Mouse (Mus musculus) heart, embryonic 14.5 days (tissue): ENCODE data around the gene Ino80. TPM values are rescaled to one million over a fixed set of nuclear protein-coding genes. Genes with fewer than 3 reads are reported as not detected.

ENCODE experiments used
- ATAC-seq: fragments of 200-750 bp; cut with Nextera tagmentation; 2 replicates; pipeline ENCODE4 v1.8.0; 2017; ENCODE audit warnings: low read depth, moderate TSS enrichment; ENCODE audit not compliant: insufficient number of reproducible peaks, insufficient read depth, low FRiP score
- H3K27ac ChIP-seq, 2 experiments: fragments of 200-500 bp in 1 of 2; fragments of 300-500 bp in 1 of 2; sonication (generic) in 1 of 2; replicated peaks in 1 of 2; 2 replicates each; pipeline ENCODE4 v1.5.1; 2012 to 2014; ENCODE audit warnings: low read depth in 2 of 2, low read length in 2 of 2, control low read depth in 1 of 2, mild to moderate bottlenecking in 1 of 2, mixed read lengths in 1 of 2; ENCODE audit not compliant: control insufficient read depth in 1 of 2, insufficient read depth in 1 of 2
- H3K27me3 ChIP-seq: fragments of 300-500 bp; sonication (generic); 2 replicates; pipeline ENCODE4 v1.6.1; 2014; ENCODE audit warnings: mild to moderate bottlenecking, low read length, control low read depth; ENCODE audit not compliant: control insufficient read depth, insufficient read depth
- H3K36me3 ChIP-seq: fragments of 300-500 bp; sonication (generic); 2 replicates; pipeline ENCODE4 v1.6.1; 2014; ENCODE audit warnings: mild to moderate bottlenecking, control low read depth, low read length, mixed read lengths; ENCODE audit not compliant: control insufficient read depth, insufficient read depth
- H3K4me1 ChIP-seq, 2 experiments: fragments of 200-500 bp in 1 of 2; fragments of 300-500 bp in 1 of 2; sonication (generic) in 1 of 2; 2 replicates each; pipeline ENCODE4 v1.6.1; 2012 to 2014; ENCODE audit warnings: low read length in 2 of 2, control low read depth in 1 of 2, mixed read lengths in 1 of 2; ENCODE audit not compliant: control insufficient read depth in 2 of 2, insufficient read depth in 2 of 2
- H3K4me2 ChIP-seq: fragments of 300-500 bp; sonication (generic); 2 replicates; pipeline ENCODE4 v1.6.1; 2014; ENCODE audit warnings: mild to moderate bottlenecking, low read length
- H3K4me3 ChIP-seq, 2 experiments: fragments of 200-500 bp in 1 of 2; fragments of 300-500 bp in 1 of 2; sonication (generic) in 1 of 2; 2 replicates each; pipeline ENCODE4 v1.5.1; 2012 to 2014; ENCODE audit warnings: low read length in 2 of 2, mild to moderate bottlenecking in 2 of 2, control low read depth in 1 of 2, low read depth in 1 of 2, moderate library complexity in 1 of 2; ENCODE audit not compliant: control insufficient read depth in 1 of 2, insufficient read depth in 1 of 2
- H3K9ac ChIP-seq: fragments of 300-500 bp; sonication (generic); 2 replicates; pipeline ENCODE4 v1.6.1; 2014; ENCODE audit warnings: mild to moderate bottlenecking, low read length
- H3K9me3 ChIP-seq: fragments of 300-500 bp; sonication (generic); 2 replicates; pipeline ENCODE4 v1.6.1; 2016; ENCODE audit warnings: low read length, control low read depth; ENCODE audit not compliant: control insufficient read depth
- WGBS: fragments of 180-500 bp; shearing (Covaris S2); extraction: QIAGEN DNeasy Blood & Tissue Kit; methylation state at CpG from one replicate; pipeline ENCODE4 v1.1.7; 2014; 5-methylcytosine and 5-hydroxymethylcytosine counted together
- polyA plus RNA-seq: library from polyadenylated mRNA; unstranded; fragments of >200 nt; fragmentation: Nextera tagmentation; extraction: Ambion mirVana; gene quantifications from 2 replicates; pipeline ENCODE4 v1.2.1, GENCODE M21; 2014

Gene Ino80
- polyA plus RNA-seq, 1 experiment from 2014 or later = 3.7 TPM

DNA sequence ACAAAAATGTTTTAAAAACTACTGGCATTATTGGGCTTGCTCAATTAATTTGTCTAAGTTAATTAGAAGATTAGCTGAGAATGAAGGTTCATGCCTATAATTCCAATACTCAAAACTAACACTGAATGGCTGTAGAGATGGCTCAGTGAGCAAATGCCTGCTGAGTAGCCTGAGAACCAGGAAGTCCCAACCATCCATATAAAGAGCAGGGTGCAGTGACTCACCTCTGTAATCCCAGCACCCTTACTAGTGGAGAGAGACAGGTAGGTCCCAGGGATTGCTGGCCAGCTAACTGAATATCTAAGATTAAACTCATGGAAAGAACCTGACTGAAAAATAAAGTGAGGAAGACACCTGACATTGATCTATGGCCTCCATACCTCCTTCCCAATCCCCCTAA, 78.2 kb downstream of the Ino80 start:
- Histone ChIP-seq H3K27me3 (no peaks in the 10 kb centered on the region), H3K36me3 (peaks cover 65% of the 10 kb centered on the region), H3K4me3 (no peak overlapping the region), H3K4me1 (no peaks in the 10 kb centered on the region), H3K27ac (no peak overlapping the region), H3K9me3 (no peaks in the 10 kb centered on the region), H3K4me2 (no peak overlapping the region), H3K9ac (no peak overlapping the region)
- ATAC-seq = no peak

DNA sequence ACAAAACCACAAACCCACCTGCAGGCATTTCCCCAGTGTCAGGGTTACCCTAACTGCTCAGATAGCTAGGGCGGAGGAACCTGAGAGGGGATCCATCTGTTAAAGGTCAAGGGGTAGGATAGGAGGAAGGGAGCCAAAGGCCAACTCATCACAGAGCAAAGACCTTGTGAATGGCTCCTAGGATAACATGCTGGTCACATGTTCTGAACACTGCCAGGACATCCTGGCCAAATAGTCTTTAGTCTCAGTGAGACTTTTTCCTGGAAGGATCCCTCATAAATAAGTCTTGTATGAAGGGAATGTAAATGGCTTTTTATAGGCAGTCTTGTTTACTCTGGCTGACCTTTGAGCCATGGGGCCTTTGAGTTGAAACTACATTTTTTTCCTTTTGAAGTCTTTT, 78.8 kb downstream of the Ino80 start:
- WGBS = 93% methylated on average over 1 of the region's 1 CpGs
- Histone ChIP-seq H3K9me3 (no peaks in the 10 kb centered on the region), H3K9ac (no peak overlapping the region), H3K27ac (no peak overlapping the region), H3K4me1 (no peaks in the 10 kb centered on the region), H3K4me2 (no peak overlapping the region), H3K27me3 (no peaks in the 10 kb centered on the region), H3K4me3 (no peak overlapping the region), H3K36me3 (peaks cover 65% of the 10 kb centered on the region)
- no peak for ATAC-seq

DNA sequence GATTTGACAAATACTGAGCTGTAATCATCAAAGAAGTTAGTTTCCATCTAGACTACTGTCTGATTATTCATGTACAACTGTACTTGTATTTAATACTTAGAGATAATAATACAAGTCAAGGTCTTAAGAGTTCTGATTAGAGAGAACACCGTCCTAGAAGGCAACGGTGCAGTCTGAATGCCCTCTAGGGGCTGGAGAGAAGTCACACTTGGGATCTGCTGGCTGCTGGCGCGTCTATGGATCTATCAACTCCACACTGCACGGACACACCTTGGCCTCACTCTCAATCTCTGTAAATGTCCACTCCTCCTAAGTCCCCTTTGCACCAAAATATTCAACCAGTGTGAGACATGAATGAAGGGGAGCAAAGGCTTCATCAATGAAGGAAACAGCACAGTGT, 79.2 kb downstream of the Ino80 start:
- Histone ChIP-seq H3K9ac (no peak overlapping the region), H3K4me3 (no peak overlapping the region), H3K4me2 (no peak overlapping the region), H3K27me3 (no peaks in the 10 kb centered on the region), H3K27ac (no peak overlapping the region), H3K36me3 (peaks cover 66% of the 10 kb centered on the region), H3K4me1 (no peaks in the 10 kb centered on the region), H3K9me3 (no peaks in the 10 kb centered on the region)
- ATAC-seq = no peak
- 83% methylated on average over 5 of the region's 5 CpGs for WGBS

DNA sequence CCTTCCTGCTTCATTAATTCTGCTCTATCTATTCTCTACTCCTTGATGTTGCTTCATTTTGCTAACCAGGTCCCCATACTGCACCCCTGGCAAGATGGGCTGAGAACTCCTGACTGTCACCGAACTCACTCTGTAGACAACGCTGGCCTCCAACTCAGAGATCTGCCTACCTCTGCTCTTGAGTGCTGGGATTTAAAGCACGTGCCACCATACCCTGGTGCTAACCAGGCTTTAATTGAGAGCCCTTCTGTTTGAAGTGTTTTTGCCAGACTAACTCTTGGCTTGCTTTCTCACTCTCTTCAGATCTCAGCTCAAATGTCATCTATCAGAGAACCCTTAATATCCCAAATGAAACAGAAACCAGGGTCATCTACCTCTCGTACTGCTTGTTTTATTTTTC, 87.5 kb downstream of the Ino80 start:
- no peaks in the 10 kb centered on the region for H3K9me3 ChIP-seq
- 91% methylated on average over 4 of the region's 4 CpGs for WGBS
- no peak overlapping the region for H3K27ac ChIP-seq
- no peaks in the 10 kb centered on the region for H3K27me3 ChIP-seq
- H3K9ac ChIP-seq = no peak overlapping the region
- H3K4me3 ChIP-seq = no peak overlapping the region
- no peak overlapping the region for H3K4me2 ChIP-seq
- ATAC-seq = no peak
- 0 out of 4 replicates have a peak, but pooled peaks cover 0 to 2% of the 10 kb centered on the region in 2 experiments for H3K4me1 ChIP-seq
- H3K36me3 ChIP-seq = peaks cover 67% of the 10 kb centered on the region

DNA sequence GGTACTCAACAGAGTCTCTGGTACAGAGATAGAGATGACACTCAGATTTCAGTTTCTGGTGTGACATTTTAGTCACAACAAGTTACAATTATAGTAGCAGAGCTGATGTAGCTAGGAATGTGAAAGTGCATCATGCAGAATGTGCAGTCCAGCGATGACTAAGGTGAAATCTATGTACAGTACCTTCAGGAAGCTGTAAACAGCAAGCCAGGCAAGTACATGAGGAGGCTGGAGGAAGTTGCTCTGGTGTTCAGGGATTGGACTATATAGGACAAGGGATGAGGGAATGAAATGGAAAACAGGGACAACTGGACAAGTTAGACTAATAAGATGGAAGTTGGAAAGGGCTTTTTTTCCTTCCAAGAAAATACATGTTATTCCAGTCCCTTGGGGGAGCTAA, 89.2 kb downstream of the Ino80 start:
- 60% methylated on average over 1 of the region's 1 CpGs for WGBS
- Histone ChIP-seq H3K27ac (no peak overlapping the region), H3K4me3 (no peak overlapping the region), H3K4me1 (0 out of 4 replicates have a peak, but pooled peaks cover 0 to 2% of the 10 kb centered on the region in 2 experiments), H3K9me3 (no peaks in the 10 kb centered on the region), H3K27me3 (no peaks in the 10 kb centered on the region), H3K4me2 (no peak overlapping the region), H3K9ac (no peak overlapping the region), H3K36me3 (peaks cover 64% of the 10 kb centered on the region)
- ATAC-seq = no peak

DNA sequence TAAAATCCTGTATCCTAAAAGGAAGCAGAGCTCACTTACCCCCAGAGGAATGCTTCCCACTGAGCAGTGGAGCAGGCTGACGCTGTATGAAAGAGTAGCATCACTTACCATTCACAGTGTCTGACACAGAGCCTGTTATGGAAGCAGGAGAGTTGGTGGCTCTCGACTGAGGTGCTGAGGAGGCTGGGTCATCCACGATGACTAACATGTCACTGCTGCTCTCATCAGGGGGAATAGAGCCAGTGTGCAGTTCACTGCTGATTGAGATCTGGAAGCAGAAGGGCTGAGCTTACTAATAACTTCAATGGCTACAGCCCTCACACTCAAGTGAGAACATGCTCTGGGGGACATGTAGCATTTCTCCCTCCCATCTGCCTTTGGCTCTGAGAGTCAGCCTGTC, 98.0 kb downstream of the Ino80 start:
- ATAC-seq = no peak
- no peak overlapping the region for H3K9ac ChIP-seq
- WGBS = 77% methylated on average over 3 of the region's 3 CpGs
- no peak overlapping the region for H3K4me2 ChIP-seq
- peaks cover 0 to 2% of the 10 kb centered on the region in 2 experiments; a peak in 1 of 4 replicates for H3K4me1 ChIP-seq
- no peak overlapping the region for H3K27ac ChIP-seq
- peaks cover 96% of the 10 kb centered on the region for H3K36me3 ChIP-seq
- no peak overlapping the region for H3K4me3 ChIP-seq
- H3K27me3 ChIP-seq = no peaks in the 10 kb centered on the region
- no peaks in the 10 kb centered on the region for H3K9me3 ChIP-seq

DNA sequence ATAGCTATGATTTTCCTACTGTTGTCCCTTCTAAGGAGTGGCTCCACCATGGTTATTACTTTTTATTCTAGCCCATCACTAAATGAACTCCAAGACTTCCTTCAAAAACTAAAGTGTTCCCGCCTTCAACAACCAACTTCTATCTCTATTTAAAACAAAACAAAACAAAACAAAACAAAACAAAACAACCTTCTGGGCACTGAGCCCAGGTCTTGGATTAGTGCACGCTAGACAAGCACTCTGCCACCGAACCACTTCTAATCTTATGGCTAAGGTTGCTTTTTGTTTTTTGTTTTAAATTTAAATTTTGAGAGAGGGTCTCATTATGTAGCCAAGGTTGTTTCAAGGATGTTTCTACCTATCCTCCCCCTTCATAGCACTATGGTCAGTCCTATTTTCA, 99.7 kb downstream of the Ino80 start:
- H3K36me3 ChIP-seq = peaks cover 100% of the 10 kb centered on the region
- H3K9me3 ChIP-seq = no peaks in the 10 kb centered on the region
- no peak overlapping the region for H3K9ac ChIP-seq
- H3K27me3 ChIP-seq = no peaks in the 10 kb centered on the region
- H3K27ac ChIP-seq = no peak overlapping the region
- peaks cover 0 to 2% of the 10 kb centered on the region in 2 experiments; a peak in 1 of 4 replicates for H3K4me1 ChIP-seq
- WGBS = 70% methylated on average over 3 of the region's 3 CpGs
- no peak for ATAC-seq
- H3K4me2 ChIP-seq = no peak overlapping the region
- H3K4me3 ChIP-seq = no peak overlapping the region

DNA sequence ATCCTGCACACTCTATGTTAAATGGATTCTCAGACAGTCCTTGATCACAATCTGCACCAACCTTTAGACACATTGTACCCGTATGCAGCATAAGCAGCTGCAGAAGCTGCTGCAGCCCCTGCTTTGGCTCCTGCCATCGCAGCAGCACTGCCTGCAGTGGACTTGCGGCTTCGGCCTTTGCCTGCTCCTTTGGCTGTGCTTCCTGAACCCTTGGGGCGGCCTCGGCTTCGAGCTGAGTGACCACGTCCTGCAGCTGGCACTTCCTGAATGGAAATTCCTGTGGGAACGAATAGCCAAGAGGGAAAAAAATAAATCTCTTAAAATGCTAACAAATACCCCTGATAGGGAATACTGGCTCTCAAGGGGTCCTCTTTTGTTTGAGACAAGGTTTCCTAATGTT, 100.2 kb downstream of the Ino80 start:
- Histone ChIP-seq H3K4me3 (no peak overlapping the region), H3K27ac (peak overlapping the region; percentile 28 to 35; a peak in 2 of 4 replicates), H3K27me3 (no peaks in the 10 kb centered on the region), H3K4me2 (no peak overlapping the region), H3K36me3 (peaks cover 100% of the 10 kb centered on the region), H3K4me1 (peaks cover 0 to 2% of the 10 kb centered on the region in 2 experiments; a peak in 1 of 4 replicates), H3K9ac (no peak overlapping the region), H3K9me3 (no peaks in the 10 kb centered on the region)
- 75% methylated on average over 9 of the region's 9 CpGs for WGBS
- ATAC-seq = no peak
